Mouse (Mus musculus) kidney, adult 2 months (tissue): ENCODE data around the gene Kif2a.

ENCODE experiments used
- CTCF ChIP-seq: fragments of 200-500 bp; conservative IDR thresholded peaks from 2 replicates; pipeline ENCODE4 v1.5.1; 2011; ENCODE audit warnings: low read depth, mild to moderate bottlenecking, control low read depth, low read length, moderate library complexity, mixed read lengths; ENCODE audit not compliant: insufficient read depth, insufficient read length
- POLR2A ChIP-seq: fragments of 200-500 bp; IDR thresholded peaks from one replicate; pipeline ENCODE4 v1.6.1; 2011; ENCODE audit warnings: low read depth, low read length, control low read depth

- TF ChIP-seq POLR2A (no peak), CTCF (no peak)
These were observed 5.3 kb upstream of the Kif2a start for GRCm38 (mm10) chr13:107027218-107027617.
